Mouse (Mus musculus) megakaryocyte, embryonic 14.5 days (primary cell): ENCODE measurements around the gene Nid1.

Experiments
- FLI1 ChIP-seq: IDR thresholded peaks from 2 replicates; pipeline ENCODE4 v1.6.1; 2012; ENCODE audit warnings: low read length, inconsistent platforms, mixed read lengths
- GATA1 ChIP-seq: IDR thresholded peaks from 3 replicates; pipeline ENCODE4 v1.6.1; 2012; ENCODE audit warnings: mixed read lengths, low read length, inconsistent platforms, borderline replicate concordance

- TF ChIP-seq GATA1: no peak
- TF ChIP-seq FLI1: no peak
Observed at GRCm38 (mm10) chr13:13516376-13517225, 79.2 kb downstream of the Nid1 start.
